Mouse (Mus musculus) neural tube, embryonic 15.5 days (tissue): Measurements from ENCODE around the gene Ypel3. TPM values are rescaled to one million over a fixed set of nuclear protein-coding genes. Genes with fewer than 3 reads are reported as not detected.

Source experiments
- ATAC-seq: fragments of 200-750 bp; cut with Nextera tagmentation; 2 replicates; pipeline ENCODE4 v1.8.0; 2017; ENCODE audit warnings: mild to moderate bottlenecking, moderate TSS enrichment, moderate library complexity; ENCODE audit not compliant: low FRiP score
- H3K27ac ChIP-seq: fragments of 300-500 bp; sonication (generic); replicated peaks from 2 replicates; pipeline ENCODE4 v1.5.1; 2015; ENCODE audit warnings: mild to moderate bottlenecking, inconsistent platforms
- H3K27me3 ChIP-seq: fragments of 300-500 bp; sonication (generic); replicated peaks from 2 replicates; pipeline ENCODE4 v1.6.1; 2015; ENCODE audit warnings: inconsistent platforms
- H3K36me3 ChIP-seq: fragments of 300-500 bp; sonication (generic); 2 replicates; pipeline ENCODE4 v1.6.1; 2015; ENCODE audit warnings: inconsistent platforms
- H3K4me1 ChIP-seq: fragments of 300-500 bp; sonication (generic); 2 replicates; pipeline ENCODE4 v1.6.1; 2015; ENCODE audit warnings: inconsistent platforms
- H3K4me2 ChIP-seq: fragments of 300-500 bp; sonication (generic); 2 replicates; pipeline ENCODE4 v1.6.1; 2015; ENCODE audit warnings: inconsistent platforms, mild to moderate bottlenecking, moderate library complexity
- H3K4me3 ChIP-seq: fragments of 300-500 bp; sonication (generic); replicated peaks from 2 replicates; pipeline ENCODE4 v1.5.1; 2015; ENCODE audit warnings: mild to moderate bottlenecking, inconsistent platforms
- H3K9ac ChIP-seq: fragments of 300-500 bp; sonication (generic); replicated peaks from 2 replicates; pipeline ENCODE4 v1.6.1; 2015; ENCODE audit warnings: mild to moderate bottlenecking, inconsistent platforms
- H3K9me3 ChIP-seq: fragments of 300-500 bp; sonication (generic); replicated peaks from 2 replicates; pipeline ENCODE4 v1.6.1; 2016; ENCODE audit warnings: inconsistent platforms
- WGBS: fragments of 180-500 bp; shearing (Covaris S2); methylation state at CpG from one replicate; pipeline ENCODE4 v1.1.7; 2015; ENCODE audit warnings: mixed read lengths; 5-methylcytosine and 5-hydroxymethylcytosine counted together
- polyA plus RNA-seq: library from polyadenylated mRNA; unstranded; fragments of >200 nt; fragmentation: Nextera tagmentation; extraction: Ambion mirVana; gene quantifications from 2 replicates; pipeline ENCODE4 v1.2.1, GENCODE M21; 2015

Ypel3 gene
- polyA plus RNA-seq, 1 experiment from 2014 or later = 207 TPM

GRCm38 (mm10) chr7:126803181-126803580 lies 26.4 kb downstream of the Ypel3 start:
- H3K9ac ChIP-seq = no peak overlapping the region
- no peak overlapping the region for H3K4me2 ChIP-seq
- no peak overlapping the region for H3K4me3 ChIP-seq
- peaks cover 27% of the 10 kb centered on the region for H3K4me1 ChIP-seq
- no peaks in the 10 kb centered on the region for H3K9me3 ChIP-seq
- ATAC-seq = no peak
- H3K27ac ChIP-seq = no peak overlapping the region
- H3K36me3 ChIP-seq = no peaks in the 10 kb centered on the region
- H3K27me3 ChIP-seq = no peaks in the 10 kb centered on the region
- 89% methylated on average over 6 of the region's 6 CpGs for WGBS

- Histone ChIP-seq H3K4me1 (peaks cover 30% of the 10 kb centered on the region), H3K9me3 (no peaks in the 10 kb centered on the region), H3K27me3 (no peaks in the 10 kb centered on the region), H3K27ac (no peak overlapping the region), H3K36me3 (no peaks in the 10 kb centered on the region), H3K4me2 (no peak overlapping the region), H3K4me3 (no peak overlapping the region), H3K9ac (no peak overlapping the region)
- ATAC-seq = no peak
Measured at GRCm38 (mm10) chr7:126803751-126804150, 27.0 kb downstream of the Ypel3 start.

- H3K27ac ChIP-seq = no peak overlapping the region
- no peak overlapping the region for H3K4me2 ChIP-seq
- H3K4me1 ChIP-seq = peaks cover 23% of the 10 kb centered on the region
- no peaks in the 10 kb centered on the region for H3K27me3 ChIP-seq
- no peak overlapping the region for H3K4me3 ChIP-seq
- no peak for ATAC-seq
- no peaks in the 10 kb centered on the region for H3K36me3 ChIP-seq
- H3K9ac ChIP-seq = no peak overlapping the region
- H3K9me3 ChIP-seq = no peaks in the 10 kb centered on the region
- 86% methylated on average over 6 of the region's 6 CpGs for WGBS
Measured at GRCm38 (mm10) chr7:126806956-126807355, 30.2 kb downstream of the Ypel3 start.

GRCm38 (mm10) chr7:126807405-126807804 lies 30.6 kb downstream of the Ypel3 start:
- WGBS = 77% methylated on average over 4 of the region's 4 CpGs
- H3K27ac ChIP-seq = no peak overlapping the region
- 0 out of 2 replicates have a peak overlapping the region, but pooled peaks have one; percentile 78 for H3K4me3 ChIP-seq
- no peak for ATAC-seq
- H3K36me3 ChIP-seq = no peaks in the 10 kb centered on the region
- H3K4me2 ChIP-seq = peak overlapping the region; percentile 92; the same call in 1 of the 2 replicates
- no peaks in the 10 kb centered on the region for H3K9me3 ChIP-seq
- H3K27me3 ChIP-seq = no peaks in the 10 kb centered on the region
- 0 out of 2 replicates have a peak overlapping the region, but pooled peaks have one; percentile 83 for H3K9ac ChIP-seq
- peaks cover 23% of the 10 kb centered on the region for H3K4me1 ChIP-seq

- no peaks in the 10 kb centered on the region for H3K36me3 ChIP-seq
- H3K27me3 ChIP-seq = no peaks in the 10 kb centered on the region
- peak overlapping the region; percentile 92 for H3K4me2 ChIP-seq
- H3K4me1 ChIP-seq = peaks cover 23% of the 10 kb centered on the region
- H3K4me3 ChIP-seq = peak overlapping the region; percentile 78
- peak overlapping the region; percentile 83 for H3K9ac ChIP-seq
- peak overlapping the region; percentile 79 for H3K27ac ChIP-seq
- ATAC-seq = peak; percentile 92
- under 1% methylated on average over 42 of the region's 43 CpGs for WGBS
- no peaks in the 10 kb centered on the region for H3K9me3 ChIP-seq
Measured at GRCm38 (mm10) chr7:126808703-126809455, 32.1 kb downstream of the Ypel3 start.

GRCm38 (mm10) chr7:126809723-126810369 lies 33.1 kb downstream of the Ypel3 start:
- no peak overlapping the region for H3K4me3 ChIP-seq
- H3K36me3 ChIP-seq = no peaks in the 10 kb centered on the region
- WGBS = 75% methylated on average over 5 of the region's 5 CpGs
- no peak overlapping the region for H3K9ac ChIP-seq
- no peak for ATAC-seq
- peak overlapping the region; percentile 79; the same call in 1 of the 2 replicates for H3K27ac ChIP-seq
- H3K9me3 ChIP-seq = no peaks in the 10 kb centered on the region
- H3K4me2 ChIP-seq = peak overlapping the region; percentile 92
- H3K27me3 ChIP-seq = no peaks in the 10 kb centered on the region
- peaks cover 23% of the 10 kb centered on the region for H3K4me1 ChIP-seq

GRCm38 (mm10) chr7:126815726-126816222 lies 39.0 kb downstream of the Ypel3 start:
- no peak overlapping the region for H3K9ac ChIP-seq
- ATAC-seq = no peak
- no peaks in the 10 kb centered on the region for H3K27me3 ChIP-seq
- no peak overlapping the region for H3K27ac ChIP-seq
- 49% methylated on average over 8 of the region's 8 CpGs for WGBS
- H3K4me3 ChIP-seq = no peak overlapping the region
- H3K36me3 ChIP-seq = no peaks in the 10 kb centered on the region
- H3K9me3 ChIP-seq = no peaks in the 10 kb centered on the region
- H3K4me2 ChIP-seq = no peak overlapping the region
- no peaks in the 10 kb centered on the region for H3K4me1 ChIP-seq

- no peaks in the 10 kb centered on the region for H3K9me3 ChIP-seq
- H3K4me3 ChIP-seq = no peak overlapping the region
- 84% methylated on average over 8 of the region's 8 CpGs for WGBS
- H3K9ac ChIP-seq = no peak overlapping the region
- H3K4me1 ChIP-seq = no peaks in the 10 kb centered on the region
- H3K4me2 ChIP-seq = no peak overlapping the region
- no peaks in the 10 kb centered on the region for H3K27me3 ChIP-seq
- no peak for ATAC-seq
- no peaks in the 10 kb centered on the region for H3K36me3 ChIP-seq
- no peak overlapping the region for H3K27ac ChIP-seq
Measured at GRCm38 (mm10) chr7:126816494-126816893, 39.7 kb downstream of the Ypel3 start.

GRCm38 (mm10) chr7:126817595-126817994 lies 40.8 kb downstream of the Ypel3 start:
- H3K9me3 ChIP-seq = no peaks in the 10 kb centered on the region
- no peaks in the 10 kb centered on the region for H3K27me3 ChIP-seq
- no peak overlapping the region for H3K4me3 ChIP-seq
- no peak overlapping the region for H3K27ac ChIP-seq
- 86% methylated on average over 7 of the region's 7 CpGs for WGBS
- H3K36me3 ChIP-seq = no peaks in the 10 kb centered on the region
- H3K4me2 ChIP-seq = no peak overlapping the region
- no peak overlapping the region for H3K9ac ChIP-seq
- peaks cover 8% of the 10 kb centered on the region for H3K4me1 ChIP-seq
- no peak for ATAC-seq

GRCm38 (mm10) chr7:126818818-126819217 lies 42.1 kb downstream of the Ypel3 start:
- 25% methylated on average over 1 of the region's 1 CpGs for WGBS

GRCm38 (mm10) chr7:126821835-126822511 lies 45.2 kb downstream of the Ypel3 start:
- peak overlapping the region; percentile 68 for H3K4me3 ChIP-seq

More at GRCm38 (mm10) chr7:126818818-126819217, 42.1 kb downstream of the Ypel3 start:
- H3K9ac ChIP-seq = no peak overlapping the region
- no peak overlapping the region for H3K4me3 ChIP-seq
- no peaks in the 10 kb centered on the region for H3K9me3 ChIP-seq
- H3K4me1 ChIP-seq = peaks cover 11% of the 10 kb centered on the region
- no peaks in the 10 kb centered on the region for H3K27me3 ChIP-seq
- no peak overlapping the region for H3K4me2 ChIP-seq
- no peak for ATAC-seq
- H3K27ac ChIP-seq = no peak overlapping the region
- no peaks in the 10 kb centered on the region for H3K36me3 ChIP-seq

More at GRCm38 (mm10) chr7:126821835-126822511, 45.2 kb downstream of the Ypel3 start:
- no peak for ATAC-seq
- peak overlapping the region; percentile 64 for H3K4me2 ChIP-seq
- H3K27me3 ChIP-seq = no peaks in the 10 kb centered on the region
- H3K27ac ChIP-seq = peak overlapping the region; percentile 90
- H3K36me3 ChIP-seq = no peaks in the 10 kb centered on the region
- H3K4me1 ChIP-seq = peaks cover 42% of the 10 kb centered on the region
- 24% methylated on average over 7 of the region's 7 CpGs for WGBS
- no peaks in the 10 kb centered on the region for H3K9me3 ChIP-seq
- H3K9ac ChIP-seq = peak overlapping the region; percentile 89
